Mouse (Mus musculus) kidney, adult 2 months (tissue): ENCODE data around the gene Cacna1h.

Experiments used
- CTCF ChIP-seq: fragments of 200-500 bp; conservative IDR thresholded peaks from 2 replicates; pipeline ENCODE4 v1.5.1; 2011; ENCODE audit warnings: low read depth, mild to moderate bottlenecking, control low read depth, low read length, moderate library complexity, mixed read lengths; ENCODE audit not compliant: insufficient read depth, insufficient read length
- POLR2A ChIP-seq: fragments of 200-500 bp; IDR thresholded peaks from one replicate; pipeline ENCODE4 v1.6.1; 2011; ENCODE audit warnings: low read depth, low read length, control low read depth

GRCm38 (mm10) chr17:25433617-25434606 lies at the start of gene Cacna1h:
- TF ChIP-seq POLR2A = no peak
- no peak for TF ChIP-seq CTCF
